Mouse (Mus musculus): ENCODE results near the gene Akt2. TPM values are rescaled to one million over a fixed set of nuclear protein-coding genes. Genes with fewer than 3 reads are reported as not detected.
"Not testable (repeated sequence)": the region's sequence is repeated elsewhere in the genome, so short reads cannot be mapped to it uniquely, and the experiment has no call there.

Gene Akt2
- polyA plus RNA-seq, 1 experiment from 2014 or later: 71.0 TPM

DNA sequence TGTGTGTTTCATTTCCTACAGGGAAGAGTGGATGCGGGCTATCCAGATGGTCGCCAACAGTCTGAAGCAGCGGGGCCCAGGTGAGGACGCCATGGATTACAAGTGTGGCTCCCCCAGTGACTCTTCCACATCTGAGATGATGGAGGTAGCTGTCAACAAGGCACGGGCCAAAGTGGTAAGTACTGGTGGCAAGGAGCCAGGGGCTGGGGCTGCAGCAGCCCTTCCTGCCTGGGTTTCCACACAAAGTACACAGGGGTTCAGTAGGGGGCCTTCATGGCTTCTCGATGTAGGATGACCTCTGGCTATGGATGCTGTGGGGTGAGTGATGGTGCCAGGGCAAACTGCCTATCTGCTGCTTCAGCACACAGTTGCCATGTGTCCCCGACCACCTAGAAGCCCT lies 37.5 kb downstream of the Akt2 start:
- H3K36me3 ChIP-seq: peaks cover 80% of the 10 kb centered on the region
- ATAC-seq (ENCODE audit: low FRiP score); H3K4me2 ChIP-seq; H3K9me3 ChIP-seq; H3K27ac ChIP-seq; H3K27me3 ChIP-seq; H3K4me1 ChIP-seq (replicated peaks); H3K4me3 ChIP-seq; H3K9ac ChIP-seq: not testable (repeated sequence)
- 89% methylated on average over 7 of the region's 7 CpGs for WGBS

DNA sequence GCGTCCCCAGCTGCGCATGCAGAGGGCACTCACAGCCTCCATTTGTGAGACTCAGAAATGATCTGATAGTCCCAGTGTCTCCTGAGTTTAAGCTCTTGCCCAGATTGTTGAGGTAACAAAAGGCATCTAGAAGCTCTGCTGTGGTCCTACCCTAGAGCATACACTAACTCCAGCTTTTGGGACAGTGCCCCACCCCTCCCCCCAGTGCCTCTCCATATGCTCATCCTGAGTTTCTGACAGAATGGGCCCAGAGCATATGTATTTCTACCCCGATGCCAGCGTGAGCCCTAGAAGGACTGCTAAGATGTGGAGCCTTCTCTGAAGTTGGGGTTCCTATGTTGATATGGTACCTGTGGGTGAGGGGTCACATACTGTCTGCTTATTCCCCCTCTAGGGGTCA lies 40.1 kb downstream of the Akt2 start:
- no peak overlapping the region for H3K4me3 ChIP-seq
- no peak overlapping the region for H3K4me2 ChIP-seq
- H3K9ac ChIP-seq: no peak overlapping the region
- WGBS: 96% methylated on average over 4 of the region's 4 CpGs
- H3K27me3 ChIP-seq: no peaks in the 10 kb centered on the region
- ATAC-seq (ENCODE audit: low FRiP score): no peak
- no peak overlapping the region for H3K27ac ChIP-seq
- H3K36me3 ChIP-seq: peaks cover 88% of the 10 kb centered on the region
- no peaks in the 10 kb centered on the region for H3K4me1 ChIP-seq (replicated peaks)
- no peaks in the 10 kb centered on the region for H3K9me3 ChIP-seq

DNA sequence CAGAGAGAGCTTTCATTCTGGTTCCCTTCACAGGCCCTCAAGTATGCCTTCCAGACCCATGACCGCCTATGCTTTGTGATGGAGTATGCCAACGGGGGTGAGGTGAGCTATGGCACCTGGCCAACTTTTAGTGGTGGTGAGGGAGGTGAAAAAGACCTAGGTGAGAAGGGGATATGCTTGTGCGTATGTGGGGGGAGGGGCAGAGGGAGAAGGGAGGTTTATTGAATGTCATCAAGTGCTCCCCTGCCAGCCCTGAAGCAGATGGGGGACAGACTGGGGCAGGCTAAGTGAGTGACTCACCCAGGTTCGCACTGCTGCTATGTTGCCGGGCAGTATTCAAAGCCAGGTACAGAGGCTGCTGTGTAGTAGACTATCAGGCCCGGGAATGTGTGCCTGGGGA lies 41.8 kb downstream of the Akt2 start:
- Histone ChIP-seq H3K36me3 (peaks cover 89% of the 10 kb centered on the region), H3K9me3 (no peaks in the 10 kb centered on the region), H3K4me3 (no peak overlapping the region), H3K9ac (no peak overlapping the region), H3K4me1 (replicated peaks) (no peaks in the 10 kb centered on the region), H3K4me2 (no peak overlapping the region), H3K27ac (no peak overlapping the region), H3K27me3 (no peaks in the 10 kb centered on the region)
- WGBS: 95% methylated on average over 6 of the region's 6 CpGs
- no peak for ATAC-seq (ENCODE audit: low FRiP score)

DNA sequence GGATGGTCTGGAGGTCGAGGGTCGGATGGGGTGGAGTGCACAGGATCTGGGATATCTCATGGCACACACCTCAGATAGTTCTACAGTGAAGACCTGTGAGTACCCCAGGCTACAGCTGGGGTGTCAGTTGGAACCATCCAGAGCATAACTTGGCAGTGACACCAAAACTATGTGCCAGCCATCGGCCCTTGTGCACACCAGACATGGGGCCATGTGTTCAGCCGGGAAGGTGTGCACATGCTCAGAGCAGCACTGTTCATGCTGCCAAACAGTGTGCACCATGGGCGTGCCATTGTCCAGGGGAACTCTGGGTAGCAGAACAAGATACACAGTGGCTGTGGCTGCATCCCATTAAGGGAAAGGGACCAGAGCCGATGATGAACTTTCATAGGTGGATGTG lies 43.3 kb downstream of the Akt2 start:
- no peaks in the 10 kb centered on the region for H3K27me3 ChIP-seq
- H3K9me3 ChIP-seq: no peaks in the 10 kb centered on the region
- ATAC-seq (ENCODE audit: low FRiP score): no peak
- WGBS: 96% methylated on average over 6 of the region's 6 CpGs
- H3K4me2 ChIP-seq: no peak overlapping the region
- no peak overlapping the region for H3K9ac ChIP-seq
- no peaks in the 10 kb centered on the region for H3K4me1 ChIP-seq (replicated peaks)
- H3K4me3 ChIP-seq: no peak overlapping the region
- no peak overlapping the region for H3K27ac ChIP-seq
- peaks cover 79% of the 10 kb centered on the region for H3K36me3 ChIP-seq

DNA sequence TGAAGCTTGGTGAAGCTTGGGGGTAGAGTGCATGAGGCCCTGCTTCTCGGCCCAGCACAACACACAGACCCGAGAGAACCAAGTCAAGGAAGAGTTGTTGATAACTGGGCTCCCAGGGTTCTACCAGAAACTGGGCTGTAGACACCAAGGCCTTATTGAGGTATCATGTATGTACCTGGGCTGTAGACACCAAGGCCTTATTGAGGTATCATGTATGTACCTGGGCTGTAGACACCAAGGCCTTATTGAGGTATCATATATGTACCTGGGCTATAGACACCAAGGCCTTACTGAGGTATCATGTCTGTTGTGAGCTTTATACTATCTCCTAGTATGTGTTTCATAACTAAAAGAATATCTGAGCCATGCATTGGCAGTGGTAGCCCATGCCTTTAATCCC lies 43.7 kb downstream of the Akt2 start:
- H3K36me3 ChIP-seq: peaks cover 78% of the 10 kb centered on the region
- ATAC-seq (ENCODE audit: low FRiP score): not testable (repeated sequence)
- WGBS: 98% methylated on average over 2 of the region's 2 CpGs

DNA sequence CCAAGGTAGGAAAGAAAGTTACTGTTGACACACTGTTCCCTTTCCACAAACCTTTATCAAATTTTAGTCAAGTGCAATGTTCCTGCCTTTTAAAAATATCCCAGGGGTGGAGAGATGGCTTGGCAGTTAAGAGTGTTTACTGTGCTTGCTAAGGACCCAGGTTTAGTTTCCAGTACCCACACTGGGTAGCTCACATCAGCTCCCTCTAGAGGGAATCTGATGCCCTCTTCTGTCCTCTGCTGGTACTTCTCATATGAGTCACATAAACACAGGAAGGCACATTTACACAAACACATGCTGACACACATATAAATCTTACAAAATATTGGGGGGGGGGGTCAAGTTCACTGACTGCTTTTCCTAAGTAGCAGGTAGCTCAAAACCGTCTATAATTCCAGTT lies 53.1 kb downstream of the Akt2 start:
- Histone ChIP-seq H3K4me1 (replicated peaks) (0 out of 2 replicates have a peak, but pooled peaks cover 2% of the 10 kb centered on the region), H3K36me3 (peaks cover 5% of the 10 kb centered on the region), H3K4me3 (no peak overlapping the region), H3K9me3 (no peaks in the 10 kb centered on the region), H3K27ac (no peak overlapping the region), H3K4me2 (no peak overlapping the region), H3K9ac (no peak overlapping the region), H3K27me3 (no peaks in the 10 kb centered on the region)
- ATAC-seq (ENCODE audit: low FRiP score): no peak
- 64% methylated on average over 1 of the region's 1 CpGs for WGBS

More for the DNA sequence above, 43.7 kb downstream of the Akt2 start:
- H3K27ac ChIP-seq; H3K4me2 ChIP-seq; H3K4me3 ChIP-seq; H3K9ac ChIP-seq; H3K27me3 ChIP-seq; H3K4me1 ChIP-seq (replicated peaks); H3K9me3 ChIP-seq: not testable (repeated sequence)

DNA sequence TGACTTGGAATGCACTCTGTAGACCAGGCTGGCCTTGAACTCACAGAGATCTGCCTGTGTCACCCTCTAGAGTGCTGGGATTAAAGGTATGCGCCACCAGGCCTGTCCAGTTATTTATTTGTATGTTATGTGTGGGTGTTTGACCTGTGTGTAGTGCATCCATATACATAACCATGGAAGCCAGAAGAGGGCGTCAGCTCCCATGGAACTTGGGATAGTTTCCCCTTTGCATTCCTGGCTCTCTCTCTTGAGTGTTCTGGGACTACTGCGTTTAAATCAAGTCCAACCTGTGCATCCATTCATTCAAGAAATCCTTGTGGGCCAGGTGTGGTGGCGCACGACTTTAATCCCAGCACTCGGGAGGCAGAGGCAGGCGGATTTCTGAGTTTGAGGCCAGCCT lies 55.2 kb downstream of the Akt2 start:
- H3K4me2 ChIP-seq: no peak overlapping the region
- H3K4me1 ChIP-seq (replicated peaks): 0 out of 2 replicates have a peak, but pooled peaks cover 2% of the 10 kb centered on the region
- H3K27me3 ChIP-seq: 0 out of 2 replicates have a peak, but pooled peaks cover 1% of the 10 kb centered on the region
- no peak overlapping the region for H3K4me3 ChIP-seq
- H3K36me3 ChIP-seq: no peaks in the 10 kb centered on the region
- ATAC-seq (ENCODE audit: low FRiP score): no peak
- no peak overlapping the region for H3K27ac ChIP-seq
- no peaks in the 10 kb centered on the region for H3K9me3 ChIP-seq
- 83% methylated on average over 7 of the region's 7 CpGs for WGBS
- no peak overlapping the region for H3K9ac ChIP-seq

DNA sequence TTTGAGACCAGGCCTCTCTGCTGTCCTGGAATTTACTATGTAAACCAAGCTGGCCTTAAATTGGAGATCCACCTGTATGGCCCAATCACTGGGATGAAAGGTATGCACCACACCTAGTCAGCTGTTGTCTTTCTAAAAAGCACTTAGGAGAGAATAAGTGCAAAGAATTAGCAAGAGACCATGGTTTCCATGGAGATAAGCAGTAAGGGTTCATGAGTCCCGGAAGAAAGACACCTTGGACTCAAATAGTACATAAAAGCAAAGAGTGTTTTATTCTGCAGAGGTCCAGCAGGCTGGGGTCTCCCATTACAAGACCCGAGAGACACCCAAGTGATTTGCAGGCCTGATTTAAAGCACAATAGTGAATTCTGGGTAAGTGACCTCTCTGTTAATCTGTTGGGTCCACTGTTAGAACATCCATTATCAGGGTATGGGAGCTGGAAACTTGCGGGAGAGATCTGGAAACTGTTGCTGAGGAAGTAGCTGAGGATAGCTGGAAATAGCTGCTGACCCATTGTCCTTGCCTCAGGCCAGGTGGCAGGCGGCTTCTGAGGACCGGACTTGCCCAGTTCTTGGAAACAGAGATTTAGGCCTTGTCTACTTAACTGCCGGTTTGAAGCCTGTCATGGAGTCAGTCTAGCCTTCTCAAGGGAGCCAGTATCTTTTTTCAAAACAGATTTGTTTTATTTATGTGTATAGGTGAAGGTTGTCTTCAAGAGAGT lies 56.1 kb downstream of the Akt2 start:
- Histone ChIP-seq H3K27me3 (0 out of 2 replicates have a peak, but pooled peaks cover 5% of the 10 kb centered on the region), H3K4me2 (no peak overlapping the region), H3K4me1 (replicated peaks) (peaks cover 2% of the 10 kb centered on the region; the same call in 1 of the 2 replicates), H3K9ac (no peak overlapping the region), H3K27ac (no peak overlapping the region), H3K36me3 (no peaks in the 10 kb centered on the region), H3K4me3 (no peak overlapping the region), H3K9me3 (no peaks in the 10 kb centered on the region)
- 82% methylated on average over 6 of the region's 6 CpGs for WGBS
- ATAC-seq (ENCODE audit: low FRiP score): no peak

DNA sequence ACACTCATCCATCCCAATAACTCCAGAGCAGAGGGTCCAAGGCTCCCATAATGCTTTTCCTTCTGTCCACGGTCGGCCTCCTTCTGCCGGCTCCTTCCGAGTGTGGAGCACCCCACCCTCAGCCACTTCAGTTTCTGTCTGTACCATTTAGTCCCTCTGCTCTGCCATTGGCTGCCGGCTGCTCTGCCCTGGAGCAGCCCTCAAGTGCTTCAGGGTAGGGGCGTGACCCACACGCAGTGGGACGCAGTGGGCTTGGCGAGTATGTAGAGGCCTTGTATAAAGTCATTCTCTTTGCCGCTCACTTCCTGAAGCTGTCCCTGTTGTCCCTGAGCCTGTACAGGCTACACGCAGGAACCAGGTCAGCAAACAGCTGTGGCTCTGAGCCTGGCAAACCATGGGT lies 58.4 kb downstream of the Akt2 start:
- 90% methylated on average over 11 of the region's 11 CpGs for WGBS
- H3K9me3 ChIP-seq: no peaks in the 10 kb centered on the region
- no peak overlapping the region for H3K4me2 ChIP-seq
- no peak overlapping the region for H3K27ac ChIP-seq
- no peak overlapping the region for H3K4me3 ChIP-seq
- peaks cover 17% of the 10 kb centered on the region for H3K4me1 ChIP-seq (replicated peaks)
- peaks cover 14% of the 10 kb centered on the region for H3K27me3 ChIP-seq
- no peaks in the 10 kb centered on the region for H3K36me3 ChIP-seq
- H3K9ac ChIP-seq: no peak overlapping the region
- ATAC-seq (ENCODE audit: low FRiP score): no peak

DNA sequence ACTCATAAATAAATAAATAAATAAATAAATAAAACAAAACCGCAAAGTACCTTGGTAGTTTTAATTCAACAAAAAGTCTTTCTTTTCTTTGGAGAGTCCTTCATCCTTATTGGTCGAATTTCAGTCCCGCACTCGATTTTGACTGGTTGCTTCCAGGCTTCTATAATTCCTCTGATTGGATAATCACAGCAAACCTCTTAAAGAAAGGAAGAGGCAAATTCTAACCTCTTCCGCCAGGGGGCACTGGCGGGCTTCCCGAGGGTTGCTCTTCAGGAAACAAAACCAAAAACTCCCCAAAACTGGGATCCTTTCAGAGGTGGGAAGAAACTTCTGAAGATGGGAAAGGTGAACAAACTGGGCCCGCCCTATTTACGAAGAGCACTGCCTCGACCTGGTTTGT lies 59.6 kb downstream of the Akt2 start:
- Histone ChIP-seq H3K9me3 (no peaks in the 10 kb centered on the region), H3K4me2 (no peak overlapping the region), H3K36me3 (peaks cover 5% of the 10 kb centered on the region), H3K27ac (no peak overlapping the region), H3K4me1 (replicated peaks) (peaks cover 29% of the 10 kb centered on the region), H3K9ac (no peak overlapping the region), H3K4me3 (no peak overlapping the region), H3K27me3 (peaks cover 26% of the 10 kb centered on the region)
- WGBS: 7% methylated on average over 10 of the region's 10 CpGs
- no peak for ATAC-seq (ENCODE audit: low FRiP score)

DNA sequence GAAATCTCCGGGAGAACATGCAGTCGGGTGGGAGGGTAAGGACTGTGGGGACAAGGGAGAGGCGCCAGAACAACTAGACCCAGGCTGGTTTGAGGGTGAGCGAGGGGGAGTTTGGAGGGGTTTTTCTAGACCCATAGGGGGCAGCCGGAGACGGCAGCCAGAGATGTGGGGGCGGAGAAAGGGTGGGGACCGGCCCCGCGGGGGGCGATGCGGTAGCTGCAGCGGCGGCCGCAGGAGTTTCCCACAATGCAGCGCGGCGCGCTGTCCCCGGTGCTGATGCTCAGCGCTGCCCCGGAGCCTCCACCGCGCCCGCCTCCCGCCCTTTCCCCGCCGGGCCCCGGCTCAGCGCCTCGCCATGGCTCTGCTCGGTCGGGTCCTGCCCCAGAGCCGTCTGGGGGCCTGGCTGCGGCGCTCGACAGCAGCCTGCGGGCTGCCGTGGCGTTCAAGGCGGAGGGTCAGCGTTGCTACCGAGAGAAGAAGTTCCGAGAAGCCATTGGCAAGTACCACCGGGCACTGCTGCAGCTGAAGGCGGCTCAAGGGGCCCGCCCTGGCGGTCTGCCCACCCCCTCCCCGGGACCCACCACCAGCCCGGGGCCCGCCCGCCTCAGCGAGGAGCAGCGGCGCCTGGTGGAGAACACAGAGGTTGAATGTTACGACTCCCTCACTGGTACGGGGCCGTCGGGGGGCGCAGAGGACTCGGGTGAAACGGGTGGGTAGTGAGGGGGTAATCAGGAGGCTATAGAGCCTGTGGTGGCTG lies 62.5 kb downstream of the Akt2 start, which contains the start of gene Ttc9b:
TSS of gene Ttc9b (plus strand) at position 235 of the 757 bp plus-strand sequence.
- WGBS: 1% methylated on average over 61 of the region's 62 CpGs
- ATAC-seq (ENCODE audit: low FRiP score): peak; percentile 76
- H3K4me2 ChIP-seq: peak within 1 kb of the TSS; percentile 76
- H3K27me3 ChIP-seq: peaks cover 47% of the 10 kb centered on the region
- H3K27ac ChIP-seq: peak within 1 kb of the TSS; percentile 96
- H3K4me3 ChIP-seq: peak within 1 kb of the TSS; percentile 67
- peaks cover 31% of the 10 kb centered on the region for H3K4me1 ChIP-seq (replicated peaks)
- H3K36me3 ChIP-seq: peaks cover 34% of the 10 kb centered on the region
- H3K9me3 ChIP-seq: no peaks in the 10 kb centered on the region
- H3K9ac ChIP-seq: peak within 1 kb of the TSS; percentile 89

DNA sequence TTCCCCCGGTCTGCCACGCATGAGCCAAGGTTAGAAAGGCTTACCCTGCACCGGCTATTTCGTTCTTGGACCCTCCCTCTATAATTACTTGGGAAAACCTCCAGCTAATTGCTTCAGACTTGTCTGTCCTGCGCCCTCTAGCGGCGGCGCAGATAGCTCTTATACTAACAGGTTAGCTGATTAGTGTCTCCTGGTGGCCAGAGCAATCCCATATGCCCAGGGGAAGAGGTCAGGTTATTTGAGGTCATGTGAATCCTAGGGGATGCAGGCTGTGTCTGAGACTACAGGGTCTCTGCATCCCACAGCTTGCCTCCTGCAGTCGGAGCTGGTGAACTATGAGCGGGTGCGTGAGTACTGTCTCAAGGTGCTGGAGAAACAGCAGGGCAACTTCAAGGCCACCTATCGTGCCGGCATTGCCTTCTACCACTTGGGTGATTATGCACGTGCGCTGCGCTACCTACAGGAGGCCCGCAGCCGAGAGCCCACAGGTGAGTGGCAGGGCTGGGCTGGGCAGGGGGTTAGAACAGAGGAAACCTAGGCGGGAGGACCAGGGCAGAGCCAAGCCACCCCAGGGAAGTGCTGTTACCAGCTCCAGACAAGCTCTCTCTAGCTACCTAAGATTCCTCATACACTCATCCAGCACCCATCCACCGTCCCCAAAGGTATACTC lies 63.4 kb downstream of the Akt2 start:
- peaks cover 51% of the 10 kb centered on the region for H3K27me3 ChIP-seq
- 62% methylated on average over 20 of the region's 20 CpGs for WGBS
- H3K27ac ChIP-seq: peak overlapping the region; percentile 96
- peaks cover 31% of the 10 kb centered on the region for H3K4me1 ChIP-seq (replicated peaks)
- peaks cover 43% of the 10 kb centered on the region for H3K36me3 ChIP-seq
- H3K9ac ChIP-seq: peak overlapping the region; percentile 89
- H3K4me2 ChIP-seq: peak overlapping the region; percentile 76
- no peaks in the 10 kb centered on the region for H3K9me3 ChIP-seq
- peak overlapping the region; percentile 67 for H3K4me3 ChIP-seq
- peak; percentile 3; the same call in 1 of the 2 replicates for ATAC-seq (ENCODE audit: low FRiP score)

Data from hindbrain, embryonic 13.5 days (tissue).